ENCODE assay signal across 11 mouse cellular contexts in genomic region chr16:97166166-97166565, GRCm38 (mm10). TPM values are rescaled to one million over a fixed set of nuclear protein-coding genes. Genes with fewer than 3 reads are reported as not detected.
DNase-seq lines count a peak whose midpoint lies in the region; ATAC-seq lines count a peak whose summit lies in the region.
"Had no signal": no experiment of that assay in that cellular context is flagged by ENCODE, and none has a peak within 500 bp of the region (broad histone marks: within the 10 kb centered on the region; RNA-seq: fewer than 3 reads in every experiment).

No protein-coding gene starts in this region.

- H3K9ac ChIP-seq in heart, embryonic 15.5 days = no peak overlapping the region
- H3K9ac ChIP-seq in hindbrain, embryonic 12.5 days = peak overlapping the region; percentile 62; the same call in 1 of the 2 replicates
- H3K9ac ChIP-seq in midbrain, embryonic 13.5 days (replicated peaks) = peak overlapping the region; percentile 80
- H3K9ac ChIP-seq: embryonic facial prominence, embryonic 15.5 days; liver, embryonic 15.5 days had no signal

- H3K36me3 ChIP-seq in heart, embryonic 15.5 days = no peaks in the 10 kb centered on the region
- no peaks in the 10 kb centered on the region for H3K36me3 ChIP-seq in hindbrain, embryonic 12.5 days
- H3K36me3 ChIP-seq in midbrain, embryonic 13.5 days = no peaks in the 10 kb centered on the region
- H3K36me3 ChIP-seq: embryonic facial prominence, embryonic 15.5 days; liver, embryonic 15.5 days had no signal

- WGBS in heart, embryonic 15.5 days = 48% methylated on average over 2 of the region's 2 CpGs
- WGBS in hindbrain, embryonic 12.5 days = 31% methylated on average over 2 of the region's 2 CpGs
- WGBS in midbrain, embryonic 13.5 days = 35% methylated on average over 2 of the region's 2 CpGs

- no peak overlapping the region for H3K27ac ChIP-seq in heart, embryonic 15.5 days
- peak overlapping the region; percentile 85 for H3K27ac ChIP-seq in hindbrain, embryonic 12.5 days
- peak overlapping the region; percentile 91 for H3K27ac ChIP-seq in midbrain, embryonic 13.5 days
- H3K27ac ChIP-seq: embryonic facial prominence, embryonic 15.5 days; liver, embryonic 15.5 days had no signal

- no peak for DNase-seq in heart, postnatal 25 days (ENCODE audit: low spot score)
- DNase-seq in ZHBTc4 (ENCODE audit: low read depth, low spot score) (peak; percentile 80), MN1 (ENCODE audit: low spot score) (no peak)
- DNase-seq in right cerebral cortex, postnatal 14 days = no peak
- DNase-seq in adrenal gland, adult 18-20 months (ENCODE audit: low spot score in 2 of 2) = no peak

- intact Hi-C loops in heart, postnatal 25 days (cut with DNase I) = loop anchor here (5.0 kb wide), 1 partner anchor 269 kb away; no protein-coding TSS in a partner anchor

- no peak for ATAC-seq in heart, embryonic 15.5 days (replicated peaks; ENCODE audit: insufficient number of reproducible peaks, insufficient read depth, low FRiP score, low read depth)
- ATAC-seq in hindbrain, embryonic 12.5 days (ENCODE audit: low FRiP score) = no peak
- no peak for ATAC-seq in midbrain, embryonic 13.5 days

- H3K9me3 ChIP-seq in heart, embryonic 15.5 days (replicated peaks) = no peaks in the 10 kb centered on the region
- no peaks in the 10 kb centered on the region for H3K9me3 ChIP-seq in hindbrain, embryonic 12.5 days (replicated peaks)
- H3K9me3 ChIP-seq in midbrain, embryonic 13.5 days = no peaks in the 10 kb centered on the region
- H3K9me3 ChIP-seq: embryonic facial prominence, embryonic 15.5 days; liver, embryonic 15.5 days had no signal

- peaks cover 56% of the 10 kb centered on the region for H3K27me3 ChIP-seq in heart, embryonic 15.5 days
- peaks cover 33% of the 10 kb centered on the region for H3K27me3 ChIP-seq in hindbrain, embryonic 12.5 days
- H3K27me3 ChIP-seq in midbrain, embryonic 13.5 days = peaks cover 21% of the 10 kb centered on the region
- H3K27me3 ChIP-seq: CH12.LX had no signal

- H3K4me2 ChIP-seq in heart, embryonic 15.5 days = peak overlapping the region; percentile 84
- peak overlapping the region; percentile 79 for H3K4me2 ChIP-seq in hindbrain, embryonic 12.5 days (replicated peaks)
- peak overlapping the region; percentile 90 for H3K4me2 ChIP-seq in midbrain, embryonic 13.5 days (replicated peaks)

- H3K4me3 ChIP-seq in heart, embryonic 15.5 days = peak overlapping the region; percentile 52; the same call in 1 of the 2 replicates
- H3K4me3 ChIP-seq in hindbrain, embryonic 12.5 days = peak overlapping the region; percentile 38; the same call in 1 of the 2 replicates
- peak overlapping the region; percentile 48 for H3K4me3 ChIP-seq in midbrain, embryonic 13.5 days (replicated peaks)
- H3K4me3 ChIP-seq: liver, embryonic 15.5 days had no signal

- H3K4me1 ChIP-seq in heart, embryonic 15.5 days (replicated peaks) = peaks cover 17% of the 10 kb centered on the region
- H3K4me1 ChIP-seq in hindbrain, embryonic 12.5 days = peaks cover 16% of the 10 kb centered on the region
- peaks cover 69% of the 10 kb centered on the region for H3K4me1 ChIP-seq in midbrain, embryonic 13.5 days (replicated peaks)
- H3K4me1 ChIP-seq: liver, embryonic 15.5 days had no signal

RNA-seq across cellular contexts. Expression of gene Dscam, which starts 4.4 kb away (rescaled TPM):
- 0.03 TPM in 1 of 2 replicates, not detected in the other for polyA plus RNA-seq in heart, embryonic 15.5 days (2015; fragmentation: Nextera tagmentation; extraction: Ambion mirVana)
- not detected for total RNA-seq in heart, postnatal 25 days (2021)
- 3.3 and 4.5 TPM in 2 replicates for polyA plus RNA-seq in hindbrain, embryonic 12.5 days (2016; fragmentation: Nextera tagmentation; extraction: Ambion mirVana)
- polyA plus RNA-seq in midbrain, embryonic 13.5 days (2015; fragmentation: Nextera tagmentation; extraction: Ambion mirVana) = 10.5 and 11.1 TPM in 2 replicates
- total RNA-seq in adrenal gland, adult 18-20 months (2021) = under 1 TPM; 0.03 to 0.10 TPM
- polyA plus RNA-seq: liver, embryonic 15.5 days had no signal
